Mouse (Mus musculus): Measurements from ENCODE around the gene Aurkaip1.
"Not testable (repeated sequence)": the region's sequence is repeated elsewhere in the genome, so short reads cannot be mapped to it uniquely, and the experiment has no call there.

The Aurkaip1 gene

GRCm38 (mm10) chr4:155831205-155831766, at the start of gene Aurkaip1:
Aurkaip1 (plus strand) TSS chr4:155831272.
- peak; percentile 98 for DNase-seq (ENCODE audit: low read depth, low spot score)

GRCm38 (mm10) chr4:155783486-155784080, 47.5 kb upstream of the Aurkaip1 start:
- no peak for DNase-seq (ENCODE audit: low read depth, low spot score)

GRCm38 (mm10) chr4:155784081-155784701, 46.9 kb upstream of the Aurkaip1 start:
- peak; percentile 78 for DNase-seq (ENCODE audit: low read depth, low spot score)

GRCm38 (mm10) chr4:155785246-155785645, 45.8 kb upstream of the Aurkaip1 start:
- DNase-seq (ENCODE audit: low read depth, low spot score), result no peak

DNA sequence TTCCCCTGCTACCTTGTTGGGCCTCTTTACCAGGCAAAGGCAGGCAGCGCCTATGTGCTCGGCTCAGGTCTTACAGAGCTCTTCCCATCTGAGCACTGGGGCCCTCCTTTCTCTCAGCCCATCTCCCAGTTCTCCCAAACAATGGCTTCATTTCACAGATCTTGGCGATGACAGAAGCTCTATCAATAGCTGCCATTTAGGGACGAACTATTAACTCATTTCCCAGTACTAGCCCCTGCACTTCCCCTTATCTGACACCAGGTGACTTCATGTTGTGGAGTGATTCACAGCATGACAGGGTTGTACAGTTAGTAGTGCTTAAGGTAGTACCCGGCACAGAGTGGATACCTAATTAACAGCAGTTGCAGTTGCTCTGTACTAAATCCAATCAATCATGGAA, 45.3 kb upstream of the Aurkaip1 start, which contains the start of gene Tmem88b:
Tmem88b (minus strand) TSS at position 56 of the 400 bp plus-strand sequence.
- peak; percentile 48 for DNase-seq (ENCODE audit: low read depth, low spot score)

DNA sequence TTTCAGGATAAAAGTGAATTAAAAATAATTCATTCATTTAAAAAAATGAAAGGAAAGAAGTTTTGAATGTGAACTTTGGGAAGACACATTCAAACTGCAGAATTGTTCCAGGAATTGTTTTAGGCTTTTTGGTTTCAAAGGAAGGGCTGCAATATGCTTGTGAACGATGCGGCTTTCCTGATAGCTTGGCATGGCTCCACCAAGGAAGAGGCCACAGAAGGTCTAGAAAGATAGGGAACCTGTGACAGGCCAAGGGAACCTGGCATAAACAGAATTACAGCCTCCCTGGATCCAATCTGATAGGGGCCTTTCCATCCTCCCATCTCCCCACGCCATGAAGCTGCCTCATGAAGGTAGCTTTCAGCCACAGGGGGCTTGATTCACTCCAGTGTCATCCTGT, 42.8 kb upstream of the Aurkaip1 start:
- DNase-seq (ENCODE audit: low read depth, low spot score), result no peak

DNA sequence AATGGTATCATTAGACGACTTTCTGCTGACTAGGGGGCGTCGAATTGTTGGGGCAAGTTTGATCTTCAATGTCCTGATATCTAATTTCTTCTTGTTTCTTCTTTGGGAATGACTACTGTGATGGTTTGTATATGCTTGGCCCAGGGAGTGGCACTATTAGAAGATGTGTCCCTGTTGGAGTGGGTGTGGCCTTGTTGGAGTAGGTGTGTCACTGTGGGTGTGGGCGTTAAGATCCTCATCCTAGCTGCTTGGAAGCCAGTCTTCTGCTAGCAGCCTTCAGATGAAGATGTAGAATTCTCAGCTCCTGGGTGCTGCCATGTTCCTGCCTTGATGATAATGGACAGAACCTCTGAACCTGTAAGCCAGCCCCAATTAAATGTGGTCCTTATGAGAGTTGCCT, 42.2 kb upstream of the Aurkaip1 start:
- not testable (repeated sequence) for DNase-seq (ENCODE audit: low read depth, low spot score)

DNA sequence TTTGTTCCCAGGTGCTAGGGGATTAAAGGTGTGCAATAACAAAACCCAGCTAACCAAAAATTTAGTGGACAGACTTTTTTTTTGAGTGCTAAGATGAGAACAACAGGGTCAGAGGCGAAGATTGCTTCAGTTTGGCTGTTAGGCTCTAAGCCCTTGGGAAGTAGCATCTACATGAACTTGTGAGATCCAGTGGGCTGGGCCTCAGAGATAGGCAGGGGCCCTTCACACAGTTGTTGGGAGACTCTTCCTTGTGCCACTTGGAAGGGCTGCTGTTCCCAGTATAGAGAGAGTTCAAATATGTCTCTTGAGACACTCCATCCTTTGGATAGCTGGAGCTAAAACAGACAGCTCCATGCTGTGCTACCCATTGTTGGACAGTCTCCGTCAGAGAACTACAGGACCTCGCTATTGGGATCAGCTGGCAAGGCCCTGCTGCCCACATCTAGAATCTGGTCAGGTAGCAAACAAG, 41.0 kb upstream of the Aurkaip1 start, which contains the start of gene Ankrd65:
Ankrd65 (plus strand) TSS at position 419 of the 469 bp plus-strand sequence.
- DNase-seq (ENCODE audit: low read depth, low spot score), result no peak

DNA sequence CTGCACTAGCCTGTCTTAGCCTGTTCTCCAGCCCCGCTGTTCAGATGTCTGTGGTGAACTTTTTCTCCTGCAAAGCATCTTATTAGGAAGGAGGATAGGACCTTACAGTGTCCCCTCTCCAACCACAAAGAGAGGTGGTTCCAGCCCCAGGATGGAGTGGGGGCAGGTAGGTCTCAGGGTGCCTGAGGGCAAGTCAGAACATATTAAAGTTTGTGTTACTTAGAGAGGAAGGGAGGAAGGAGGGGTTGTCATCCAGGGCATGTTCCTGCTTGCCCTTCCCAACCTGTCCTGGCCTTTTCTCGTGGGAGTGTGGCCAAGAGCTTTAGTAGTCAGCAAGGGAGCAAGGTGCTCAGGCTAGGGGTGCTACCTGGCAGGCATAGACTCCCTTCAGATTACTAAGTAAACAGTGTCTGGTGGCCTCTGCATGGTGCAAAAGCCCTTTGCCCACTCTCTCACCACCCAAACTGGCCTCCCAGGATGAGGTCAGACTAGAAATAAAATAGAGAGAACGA, 40.4 kb upstream of the Aurkaip1 start:
- DNase-seq (ENCODE audit: low read depth, low spot score), result no peak

GRCm38 (mm10) chr4:155791240-155791933, 39.7 kb upstream of the Aurkaip1 start:
- DNase-seq (ENCODE audit: low read depth, low spot score), result no peak

DNA sequence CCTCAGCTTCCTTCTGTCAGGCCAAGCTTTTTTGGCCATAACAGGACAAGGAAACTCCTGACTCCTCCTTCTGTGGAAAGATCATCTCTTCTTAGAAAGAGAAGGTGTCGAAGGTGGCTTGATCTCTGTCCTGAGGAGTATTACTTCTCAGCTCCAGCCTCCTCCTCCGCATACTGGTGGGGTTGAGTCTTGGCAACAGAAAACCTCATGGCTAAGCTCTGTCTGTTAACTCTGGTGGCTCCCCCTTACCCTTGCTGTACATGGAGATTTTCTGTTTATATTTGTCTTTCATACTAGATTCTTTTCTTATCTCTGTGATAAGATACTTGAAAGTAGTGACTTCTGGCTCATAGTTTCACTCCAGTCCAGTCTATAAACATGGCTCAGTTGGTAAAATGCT, 37.3 kb upstream of the Aurkaip1 start:
- DNase-seq (ENCODE audit: low read depth, low spot score), result no peak

- DNase-seq (ENCODE audit: low read depth, low spot score), result no peak
Observed at GRCm38 (mm10) chr4:155802075-155802474, 29.0 kb upstream of the Aurkaip1 start.

GRCm38 (mm10) chr4:155802741-155803339, 28.2 kb upstream of the Aurkaip1 start, which contains the start of gene Mrpl20:
Mrpl20 (plus strand) TSS chr4:155802878.
- peak; percentile 69 for DNase-seq (ENCODE audit: low read depth, low spot score)

- peak; percentile 97 for DNase-seq (ENCODE audit: low read depth, low spot score)
Observed at GRCm38 (mm10) chr4:155803340-155804041, 27.6 kb upstream of the Aurkaip1 start.

- no peak for DNase-seq (ENCODE audit: low read depth, low spot score)
Observed at GRCm38 (mm10) chr4:155807841-155808240, 23.2 kb upstream of the Aurkaip1 start.

- peak; percentile 100 for DNase-seq (ENCODE audit: low read depth, low spot score)
Observed at GRCm38 (mm10) chr4:155811929-155812664, 19.0 kb upstream of the Aurkaip1 start, which contains the start of gene Ccnl2. Ccnl2 (plus strand) TSS chr4:155812489.

DNA sequence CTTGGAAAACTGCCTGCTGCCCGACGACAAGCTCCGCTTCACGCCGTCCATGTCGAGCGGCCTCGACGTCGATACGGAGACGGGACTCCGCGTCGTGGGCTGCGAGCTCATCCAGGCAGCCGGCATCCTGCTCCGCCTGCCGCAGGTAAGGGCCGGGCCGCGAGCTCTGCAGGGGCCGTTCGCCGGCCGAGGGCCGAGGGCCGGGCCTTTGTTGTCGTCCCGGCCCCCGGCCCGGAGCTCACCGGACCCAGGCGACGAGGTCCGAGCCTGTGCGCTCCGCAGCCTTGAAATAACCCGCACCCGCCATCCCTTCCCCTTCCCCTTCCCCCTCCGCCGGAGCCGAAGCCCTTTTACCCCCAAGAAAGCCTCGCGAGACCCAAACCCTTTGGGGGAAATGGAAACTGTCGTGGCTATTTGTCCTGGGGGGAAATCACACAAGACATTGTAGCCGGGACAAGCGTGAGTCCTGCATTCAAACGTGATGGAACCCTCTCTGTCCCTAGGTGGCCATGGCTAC, 18.3 kb upstream of the Aurkaip1 start:
- peak; percentile 79 for DNase-seq (ENCODE audit: low read depth, low spot score)

DNA sequence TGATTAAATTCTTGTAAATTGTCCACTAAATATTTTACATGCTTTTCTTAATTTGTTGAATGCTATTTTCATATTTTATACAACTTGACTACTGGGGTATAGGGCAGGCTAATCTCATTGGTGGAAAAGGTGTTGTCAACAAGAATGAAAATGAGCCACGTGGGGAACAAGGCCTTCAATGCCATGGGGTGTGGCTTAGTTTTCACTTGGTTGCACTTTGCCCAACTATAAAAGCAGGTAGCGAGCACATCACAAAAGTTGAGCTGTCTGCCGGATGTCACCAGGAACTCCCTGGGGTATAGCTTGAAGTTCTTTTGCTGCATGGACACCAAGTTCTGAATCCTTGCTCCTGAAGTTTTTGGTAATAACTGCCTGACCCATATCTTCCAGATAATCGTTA, 13.5 kb upstream of the Aurkaip1 start:
- no peak for DNase-seq (ENCODE audit: low read depth, low spot score)

DNA sequence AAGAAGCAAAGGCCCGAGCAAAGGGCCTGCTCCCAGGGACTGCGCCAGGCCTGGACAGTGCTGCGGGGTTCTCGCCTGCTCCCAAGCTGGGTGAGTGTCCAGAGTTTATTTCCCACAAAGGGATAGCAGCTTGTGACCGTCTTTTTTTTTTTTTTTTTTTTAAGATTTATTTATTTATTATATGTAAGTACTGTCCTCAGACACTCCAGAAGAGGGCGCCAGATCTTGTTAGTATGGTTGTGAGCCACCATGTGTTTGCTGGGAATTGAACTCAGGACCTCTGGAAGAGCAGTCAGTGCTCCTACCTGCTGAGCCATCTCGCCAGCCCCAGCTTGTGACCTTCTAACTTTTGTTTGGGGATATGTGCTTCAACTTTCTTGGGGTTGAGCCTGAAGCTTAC, 10.0 kb upstream of the Aurkaip1 start:
- peak; percentile 67 for DNase-seq (ENCODE audit: low read depth, low spot score)

GRCm38 (mm10) chr4:155823443-155823842, 7.6 kb upstream of the Aurkaip1 start:
- DNase-seq (ENCODE audit: low read depth, low spot score), result no peak
